Mouse (Mus musculus) thymus, adult 18-20 months (tissue): ENCODE data around the gene Evi5.

Source experiments
- DNase-seq, 2 experiments: peaks; one replicate each; pipeline ENCODE4 v3.0.0; 2022; ENCODE audit warnings: mixed read lengths in 2 of 2

Gene Evi5

GRCm38 (mm10) chr5:107703207-107703763, 171.6 kb downstream of the Evi5 start:
- peak in 1 of 2 experiments; percentile 45 for DNase-seq

DNA sequence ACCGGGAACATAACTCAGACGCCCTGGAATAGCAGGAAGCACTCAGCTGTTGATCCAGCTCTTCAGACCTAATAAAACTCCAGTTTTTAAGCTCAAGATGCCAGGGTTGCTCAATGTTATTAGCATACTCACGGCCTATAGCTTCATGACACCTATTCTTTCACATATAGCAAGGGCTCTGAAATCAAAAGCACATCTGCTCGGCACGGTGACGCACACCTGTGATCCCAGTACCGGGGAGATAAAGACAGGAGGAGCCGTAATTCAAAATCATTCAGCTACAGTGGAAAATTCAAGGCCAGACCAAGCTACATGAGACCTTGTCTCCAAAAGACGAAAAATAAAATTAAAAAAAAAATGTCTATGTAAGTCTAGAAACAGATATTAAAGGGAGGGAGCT, 173.2 kb downstream of the Evi5 start:
- DNase-seq = no peak

GRCm38 (mm10) chr5:107700873-107701272, 174.0 kb downstream of the Evi5 start:
- no peak for DNase-seq

DNA sequence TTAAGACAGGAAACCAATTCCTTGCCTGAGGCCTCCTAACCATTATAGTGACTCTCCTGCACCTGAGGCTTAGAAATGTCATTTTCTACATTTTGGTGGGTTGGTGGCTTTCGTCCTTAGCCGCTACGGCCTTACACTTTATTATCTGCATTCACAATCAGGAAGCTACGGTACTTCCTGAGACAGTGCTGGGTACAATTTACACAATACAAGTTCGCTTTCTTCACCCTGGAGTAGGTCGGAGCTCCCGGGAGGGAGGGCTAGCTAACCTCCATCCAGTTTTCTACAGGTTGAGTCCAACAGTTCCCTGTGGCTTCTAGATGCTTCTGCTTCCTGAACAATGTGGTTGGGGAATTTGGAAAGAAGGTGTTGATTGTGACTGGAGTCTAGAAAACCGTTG, 176.0 kb downstream of the Evi5 start:
- DNase-seq = no peak

DNA sequence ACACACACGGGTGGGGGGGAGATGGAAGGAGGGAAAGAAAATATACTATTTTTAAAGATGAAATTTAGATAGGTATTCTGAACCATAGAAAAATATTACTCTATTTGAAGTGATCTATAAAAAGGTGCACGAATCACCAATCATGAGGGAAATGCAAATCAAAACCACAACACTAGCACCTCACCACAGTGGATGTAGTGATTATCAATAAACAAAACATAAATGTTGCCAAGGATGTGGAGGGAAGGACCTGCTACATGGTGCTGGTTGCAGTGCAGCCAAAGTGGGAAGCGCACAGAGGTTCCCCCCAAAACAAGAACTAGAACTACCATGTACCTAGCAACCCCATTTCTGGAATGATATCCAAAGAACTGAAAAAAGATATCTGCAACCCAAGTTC, 179.9 kb downstream of the Evi5 start:
- DNase-seq = no peak
